Mouse (Mus musculus): Measurements from ENCODE around the gene Cbfa2t2.

DNA sequence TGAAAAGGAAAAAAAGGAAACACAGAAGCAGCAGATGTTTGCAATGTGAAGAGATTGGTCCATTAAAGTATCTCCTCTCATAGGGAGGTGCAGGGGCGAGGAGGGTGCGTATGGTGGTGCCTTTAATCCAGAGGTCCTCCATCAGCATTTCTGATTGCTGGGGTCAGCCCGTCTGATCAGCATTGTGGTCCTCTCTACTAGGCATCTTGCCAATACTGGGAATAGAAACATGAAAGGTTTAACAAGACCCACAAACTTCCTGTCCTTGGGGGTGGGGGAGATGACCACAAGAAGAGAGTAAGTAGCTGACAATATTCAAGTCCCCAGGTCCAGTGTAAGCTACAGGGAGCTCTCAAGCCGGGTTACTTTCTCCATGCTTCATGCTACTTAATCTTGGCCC is 134.4 kb downstream of the Cbfa2t2 start:
- TF ChIP-seq EP300 (optimal IDR thresholded peaks at IDR 0.05) (no peak), CTCF (IDR thresholded peaks at IDR 0.05; ENCODE audit: low read depth) (no peak)

Measured in stomach, postnatal 0 days (tissue).